ENCODE assay signal across 9 mouse cellular contexts in the genomic region with DNA sequence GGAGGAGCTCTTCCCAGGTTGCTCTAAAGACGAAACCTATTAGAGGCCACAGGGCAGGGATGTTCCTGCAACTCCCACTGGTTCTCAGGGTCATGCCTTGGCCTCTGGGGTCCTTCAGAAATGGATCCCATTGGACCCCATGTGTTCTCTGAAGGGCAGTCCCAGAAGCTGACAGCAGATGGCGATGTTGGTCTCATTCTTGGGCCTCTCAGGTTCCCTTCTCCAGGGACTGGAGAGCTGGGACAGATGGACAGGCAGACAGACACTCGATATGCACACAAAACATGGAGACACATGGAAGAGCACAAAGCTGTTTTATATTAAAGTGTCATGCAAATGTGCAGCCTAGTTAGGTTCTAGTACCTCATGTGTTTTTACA. TPM values are rescaled to one million over a fixed set of nuclear protein-coding genes. Genes with fewer than 3 reads are reported as not detected.
A peak's percentile ranks its signal among the peaks of the same experiment; 100 is the strongest.
DNase-seq lines count a peak whose midpoint lies in the region; ATAC-seq lines count a peak whose summit lies in the region.
"Had no signal": no experiment of that assay in that cellular context is flagged by ENCODE, and none has a peak within 500 bp of the region (broad histone marks: within the 10 kb centered on the region; RNA-seq: fewer than 3 reads in every experiment).

No protein-coding gene starts in this region.

- ATAC-seq in megakaryocyte-erythroid progenitor cell, adult 5-6 weeks (replicated peaks; ENCODE audit: low FRiP score, low TSS enrichment, poor library complexity, severe bottlenecking), result peak; percentile 48

- peak; percentile 38 to 59 for DNase-seq in cerebellum, adult 18-20 months
- DNase-seq in cerebellum, adult 11-12 months, result no peak
- DNase-seq in CD8-positive naive resting alpha-beta T cell, adult 2 months (ENCODE audit: low read depth in 2 of 2, low spot score in 2 of 2), result peak; percentile 9 to 15
- DNase-seq in c-Kit-positive CD71-positive TER-119-negative erythroid progenitor cells, embryonic 14.5 days (ENCODE audit: low read depth), result peak; percentile 13
- peak; percentile 72 for DNase-seq in gastrocnemius, postnatal 10 days
- peak; percentile 68 to 70 for DNase-seq in layer of hippocampus, postnatal 14 days (ENCODE audit: low spot score in 2 of 2)
- DNase-seq in spleen, postnatal 4 days (ENCODE audit: low spot score in 2 of 2), result peak; percentile 40 to 75

RNA-seq across cellular contexts. Expression of a gene that starts 31.3 kb away (rescaled TPM):
- total RNA-seq in gastrocnemius, postnatal 10 days (2021), result not detected
- total RNA-seq in layer of hippocampus, postnatal 14 days (2021), result not detected
- total RNA-seq in megakaryocyte-erythroid progenitor cell, adult 5-6 weeks (2014; fragmentation: Nextera tagmentation), result not detected in 2 replicates
- not detected in 2 replicates for total RNA-seq in megakaryocyte-erythroid progenitor cell, adult 5-6 weeks (2017)
- total RNA-seq: G1E had no signal
